Mouse (Mus musculus) gastrocnemius, adult 2 months (tissue): Measurements from ENCODE around the gene Gjb2. TPM values are rescaled to one million over a fixed set of nuclear protein-coding genes. Genes with fewer than 3 reads are reported as not detected.

Experiments used
- DNase-seq: peaks from one replicate; pipeline ENCODE4 v3.0.0; 2022
- H3K27ac ChIP-seq: fragments of 200-600 bp; 2 replicates; pipeline ENCODE4 v1.8.1; 2022; ENCODE audit warnings: mild to moderate bottlenecking
- H3K4me3 ChIP-seq: fragments of 200-600 bp; 2 replicates; pipeline ENCODE4 v1.8.1; 2022; ENCODE audit warnings: mild to moderate bottlenecking, moderate library complexity
- CTCF ChIP-seq: fragments of 200-600 bp; IDR thresholded peaks from 2 replicates; pipeline ENCODE4 v1.8.1; 2022; ENCODE audit warnings: antibody characterized with exemption, mild to moderate bottlenecking, moderate library complexity
- intact Hi-C: fragments of 180-260 bp; cut with DNase I; formaldehyde crosslinking; loops from one replicate; pipeline ENCODE4 v1.15.1; 2025
- total RNA-seq, 2 experiments: library from RNA; stranded (reverse); gene quantifications; 2 replicates each; pipeline ENCODE4 v1.2.3; 2021

Gjb2 gene
- total RNA-seq, 2 experiments from 2014 or later: 0.28 TPM; not detected in 1

DNA sequence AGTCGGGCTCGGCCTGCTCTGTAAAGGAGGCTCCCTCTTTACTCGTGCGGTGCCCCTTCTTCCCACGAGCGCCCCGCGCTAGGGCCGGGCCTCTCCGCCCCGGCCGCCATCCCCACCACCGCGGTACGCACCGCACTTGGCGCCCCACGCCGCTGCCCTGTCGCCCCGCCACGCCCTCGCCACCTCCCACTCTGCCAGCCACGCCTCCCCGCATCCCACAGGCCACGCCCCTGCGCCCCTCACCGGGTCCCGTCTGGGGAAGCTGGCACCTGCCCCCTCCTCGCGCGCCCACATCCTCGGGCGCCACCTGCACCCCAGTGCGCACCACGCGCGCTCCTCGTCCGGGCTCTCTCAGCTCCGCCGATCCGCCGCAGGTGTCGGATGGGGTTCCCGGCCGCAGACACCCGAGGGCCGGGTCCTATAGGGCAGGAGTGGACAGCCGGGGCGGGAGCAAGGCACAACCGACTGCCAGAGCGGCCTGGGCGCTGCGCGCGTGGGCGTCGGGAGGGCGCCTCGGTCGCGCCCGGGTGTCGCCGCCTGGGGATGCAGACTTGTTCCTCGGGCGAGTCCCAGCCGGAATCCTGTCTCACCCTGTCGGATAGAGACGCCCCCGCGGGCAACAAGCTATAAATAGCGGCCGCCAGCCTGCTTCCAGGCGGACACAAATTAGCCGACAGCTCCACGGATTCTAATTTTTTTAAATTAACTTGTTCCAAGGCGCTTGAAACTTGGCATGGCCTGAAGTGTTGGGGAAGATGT lies 46.8 kb downstream of the Gjb2 start, which contains the start of gene Gja3:
TSS of gene Gja3 (minus strand) at position 538 of the 759 bp plus-strand sequence.
- peak within 1 kb of the TSS; percentile 66 for H3K4me3 ChIP-seq
- no peak within 1 kb of the TSS for H3K27ac ChIP-seq
- peak; percentile 22 for DNase-seq
- intact Hi-C loops: loop anchor here (2.0 kb wide), 1 partner anchor 93 kb away; no protein-coding TSS in a partner anchor
- no peak for TF ChIP-seq CTCF

DNA sequence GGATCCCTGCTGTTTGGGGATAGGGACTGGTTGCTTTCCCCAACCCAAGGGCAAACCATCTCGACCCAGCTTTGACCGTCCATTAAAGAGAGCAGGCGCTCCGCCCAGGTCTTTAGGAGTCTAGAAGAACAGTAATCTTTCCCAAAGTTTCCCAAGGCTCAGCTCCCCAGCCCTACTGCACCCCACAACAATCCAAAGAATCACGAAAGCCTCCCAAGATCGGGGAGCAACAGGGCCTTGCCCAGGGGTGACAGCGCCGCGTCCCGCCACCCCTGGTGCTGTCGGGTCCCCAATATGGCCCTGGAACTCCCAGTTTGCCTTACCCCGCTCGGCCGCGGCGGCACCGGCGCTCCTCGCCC lies 47.3 kb downstream of the Gjb2 start:
- no peak for DNase-seq
- intact Hi-C loops: no loop called here
- TF ChIP-seq CTCF: no peak
- Histone ChIP-seq H3K27ac (no peak overlapping the region), H3K4me3 (peak overlapping the region; percentile 66)

DNA sequence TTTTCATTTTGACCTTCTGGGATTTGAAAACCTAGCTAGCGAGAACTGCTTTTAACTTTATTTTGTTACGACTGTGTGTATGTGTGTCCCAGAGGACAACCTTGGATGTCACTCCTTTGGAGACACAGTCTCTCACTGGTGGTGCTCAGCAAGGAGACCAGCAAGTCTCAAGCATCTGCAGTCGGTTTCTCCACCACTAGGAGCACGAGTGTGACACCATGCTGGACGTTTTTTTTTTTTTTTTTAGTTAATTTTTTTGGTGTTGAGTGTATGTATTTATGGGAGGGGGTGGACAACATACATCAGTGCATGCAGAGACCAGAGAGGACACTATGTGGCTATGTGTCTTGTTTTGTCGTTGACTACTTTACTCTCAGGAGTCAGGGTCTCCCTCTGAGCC lies 51.8 kb downstream of the Gjb2 start:
- no peak overlapping the region for H3K27ac ChIP-seq
- DNase-seq: no peak
- intact Hi-C loops: no loop called here
- H3K4me3 ChIP-seq: no peak overlapping the region
- no peak for TF ChIP-seq CTCF

Other genes with a start within 250 kb of the Gjb2 start
- 10 to 100 TPM; 35.2 to 36.8 TPM for gene Zmym2, start 218.0 kb downstream of the Gjb2 start, total RNA-seq
- gene Gja3, start 46.6 kb downstream of the Gjb2 start, total RNA-seq: under 1 TPM; 0.25 to 0.54 TPM
- not detected for gene Gm4491, start 11.2 kb upstream of the Gjb2 start, total RNA-seq
- gene Gjb6, start 28.9 kb upstream of the Gjb2 start, total RNA-seq: not detected